Mouse (Mus musculus): ENCODE results near the gene Dach1. TPM values are rescaled to one million over a fixed set of nuclear protein-coding genes. Genes with fewer than 3 reads are reported as not detected.

Dach1 gene
- polyA plus RNA-seq, 1 experiment from 2014 or later: 0.18 TPM

- H3K27me3 ChIP-seq (replicated peaks): no peaks in the 10 kb centered on the region
These were observed 167.4 kb downstream of the Dach1 start for GRCm38 (mm10) chr14:98002021-98002680.

GRCm38 (mm10) chr14:97998584-97998983, 171.0 kb downstream of the Dach1 start:
- ATAC-seq: no peak
- Histone ChIP-seq H3K27me3 (replicated peaks) (no peaks in the 10 kb centered on the region), H3K9me3 (replicated peaks) (no peaks in the 10 kb centered on the region), H3K4me2 (no peak overlapping the region), H3K4me1 (no peaks in the 10 kb centered on the region), H3K4me3 (no peak overlapping the region), H3K36me3 (no peaks in the 10 kb centered on the region), H3K9ac (no peak overlapping the region), H3K27ac (no peak overlapping the region)

More at GRCm38 (mm10) chr14:98002021-98002680, 167.4 kb downstream of the Dach1 start:
- no peak overlapping the region for H3K4me3 ChIP-seq
- no peaks in the 10 kb centered on the region for H3K9me3 ChIP-seq (replicated peaks)
- no peak for ATAC-seq
- H3K4me1 ChIP-seq: no peaks in the 10 kb centered on the region
- WGBS (ENCODE audit: insufficient replicate concordance): 34% methylated on average over 1 of the region's 1 CpGs
- H3K9ac ChIP-seq: no peak overlapping the region
- H3K36me3 ChIP-seq: no peaks in the 10 kb centered on the region
- H3K27ac ChIP-seq: no peak overlapping the region
- no peak overlapping the region for H3K4me2 ChIP-seq

GRCm38 (mm10) chr14:97983251-97983650, 186.3 kb downstream of the Dach1 start:
- WGBS (ENCODE audit: insufficient replicate concordance): 34% methylated on average over 3 of the region's 3 CpGs
- no peak overlapping the region for H3K27ac ChIP-seq
- no peak overlapping the region for H3K9ac ChIP-seq
- no peak for ATAC-seq
- no peak overlapping the region for H3K4me3 ChIP-seq
- H3K9me3 ChIP-seq (replicated peaks): no peaks in the 10 kb centered on the region
- no peaks in the 10 kb centered on the region for H3K4me1 ChIP-seq
- H3K4me2 ChIP-seq: no peak overlapping the region
- no peaks in the 10 kb centered on the region for H3K27me3 ChIP-seq (replicated peaks)
- no peaks in the 10 kb centered on the region for H3K36me3 ChIP-seq

GRCm38 (mm10) chr14:97982676-97983075, 186.9 kb downstream of the Dach1 start:
- H3K4me1 ChIP-seq: no peaks in the 10 kb centered on the region
- H3K9ac ChIP-seq: no peak overlapping the region
- WGBS (ENCODE audit: insufficient replicate concordance): 59% methylated on average over 6 of the region's 6 CpGs
- H3K9me3 ChIP-seq (replicated peaks): no peaks in the 10 kb centered on the region
- no peak overlapping the region for H3K4me3 ChIP-seq
- ATAC-seq: no peak
- no peak overlapping the region for H3K27ac ChIP-seq
- no peaks in the 10 kb centered on the region for H3K36me3 ChIP-seq
- H3K27me3 ChIP-seq (replicated peaks): no peaks in the 10 kb centered on the region
- H3K4me2 ChIP-seq: no peak overlapping the region

GRCm38 (mm10) chr14:97980879-97981278, 188.7 kb downstream of the Dach1 start:
- H3K9me3 ChIP-seq (replicated peaks): no peaks in the 10 kb centered on the region
- 63% methylated on average over 4 of the region's 4 CpGs for WGBS (ENCODE audit: insufficient replicate concordance)

GRCm38 (mm10) chr14:97976091-97976490, 193.5 kb downstream of the Dach1 start:
- Histone ChIP-seq H3K9me3 (replicated peaks) (no peaks in the 10 kb centered on the region), H3K4me3 (no peak overlapping the region), H3K36me3 (no peaks in the 10 kb centered on the region), H3K4me1 (no peaks in the 10 kb centered on the region), H3K9ac (no peak overlapping the region), H3K4me2 (no peak overlapping the region), H3K27me3 (replicated peaks) (no peaks in the 10 kb centered on the region), H3K27ac (no peak overlapping the region)
- WGBS (ENCODE audit: insufficient replicate concordance): 62% methylated on average over 1 of the region's 1 CpGs
- no peak for ATAC-seq

More at GRCm38 (mm10) chr14:97980879-97981278, 188.7 kb downstream of the Dach1 start:
- no peak overlapping the region for H3K9ac ChIP-seq
- H3K4me2 ChIP-seq: no peak overlapping the region
- H3K4me1 ChIP-seq: no peaks in the 10 kb centered on the region
- H3K27ac ChIP-seq: no peak overlapping the region
- no peak overlapping the region for H3K4me3 ChIP-seq
- H3K27me3 ChIP-seq (replicated peaks): no peaks in the 10 kb centered on the region
- no peak for ATAC-seq
- H3K36me3 ChIP-seq: no peaks in the 10 kb centered on the region

GRCm38 (mm10) chr14:97975447-97975846, 194.1 kb downstream of the Dach1 start:
- no peak overlapping the region for H3K4me2 ChIP-seq
- 69% methylated on average over 7 of the region's 7 CpGs for whole genome bisulfite sequencing (ENCODE audit: insufficient replicate concordance)
- H3K9me3 ChIP-seq (replicated peaks): no peaks in the 10 kb centered on the region
- H3K36me3 ChIP-seq: no peaks in the 10 kb centered on the region
- no peaks in the 10 kb centered on the region for H3K27me3 ChIP-seq (replicated peaks)
- H3K4me1 ChIP-seq: no peaks in the 10 kb centered on the region
- H3K9ac ChIP-seq: no peak overlapping the region
- no peak overlapping the region for H3K27ac ChIP-seq
- no peak overlapping the region for H3K4me3 ChIP-seq
- no peak for ATAC-seq

GRCm38 (mm10) chr14:97964543-97965069, 205.0 kb downstream of the Dach1 start:
- no peak overlapping the region for H3K4me2 ChIP-seq
- H3K36me3 ChIP-seq: no peaks in the 10 kb centered on the region
- H3K4me1 ChIP-seq: no peaks in the 10 kb centered on the region
- WGBS (ENCODE audit: insufficient replicate concordance): 53% methylated on average over 2 of the region's 2 CpGs
- no peak overlapping the region for H3K9ac ChIP-seq
- H3K27me3 ChIP-seq (replicated peaks): no peaks in the 10 kb centered on the region
- no peaks in the 10 kb centered on the region for H3K9me3 ChIP-seq (replicated peaks)
- ATAC-seq: no peak
- H3K4me3 ChIP-seq: no peak overlapping the region
- H3K27ac ChIP-seq: no peak overlapping the region

GRCm38 (mm10) chr14:97963624-97964023, 205.9 kb downstream of the Dach1 start:
- H3K36me3 ChIP-seq: no peaks in the 10 kb centered on the region
- H3K9me3 ChIP-seq (replicated peaks): no peaks in the 10 kb centered on the region
- H3K27me3 ChIP-seq (replicated peaks): no peaks in the 10 kb centered on the region
- H3K4me2 ChIP-seq: no peak overlapping the region
- no peaks in the 10 kb centered on the region for H3K4me1 ChIP-seq
- H3K9ac ChIP-seq: no peak overlapping the region
- H3K27ac ChIP-seq: no peak overlapping the region
- WGBS (ENCODE audit: insufficient replicate concordance): 75% methylated on average over 6 of the region's 6 CpGs
- no peak overlapping the region for H3K4me3 ChIP-seq
- ATAC-seq: no peak

GRCm38 (mm10) chr14:97956356-97956755, 213.2 kb downstream of the Dach1 start:
- Histone ChIP-seq H3K4me1 (no peaks in the 10 kb centered on the region), H3K4me3 (no peak overlapping the region), H3K36me3 (no peaks in the 10 kb centered on the region), H3K27me3 (replicated peaks) (no peaks in the 10 kb centered on the region), H3K4me2 (no peak overlapping the region), H3K27ac (no peak overlapping the region), H3K9ac (no peak overlapping the region), H3K9me3 (replicated peaks) (no peaks in the 10 kb centered on the region)
- no peak for ATAC-seq
- 65% methylated on average over 1 of the region's 1 CpGs for WGBS (ENCODE audit: insufficient replicate concordance)

- H3K4me1 ChIP-seq: no peaks in the 10 kb centered on the region
- no peak overlapping the region for H3K4me3 ChIP-seq
- H3K9ac ChIP-seq: no peak overlapping the region
- no peak overlapping the region for H3K4me2 ChIP-seq
- H3K27me3 ChIP-seq (replicated peaks): no peaks in the 10 kb centered on the region
- no peak overlapping the region for H3K27ac ChIP-seq
- no peak for ATAC-seq
- no peaks in the 10 kb centered on the region for H3K9me3 ChIP-seq (replicated peaks)
- WGBS (ENCODE audit: insufficient replicate concordance): 30% methylated on average over 2 of the region's 2 CpGs
- no peaks in the 10 kb centered on the region for H3K36me3 ChIP-seq
These were observed 224.1 kb downstream of the Dach1 start for GRCm38 (mm10) chr14:97945471-97945870.

GRCm38 (mm10) chr14:97944643-97945268, 224.8 kb downstream of the Dach1 start:
- Histone ChIP-seq H3K27ac (no peak overlapping the region), H3K36me3 (no peaks in the 10 kb centered on the region), H3K4me3 (no peak overlapping the region), H3K9me3 (replicated peaks) (no peaks in the 10 kb centered on the region), H3K4me2 (no peak overlapping the region), H3K4me1 (no peaks in the 10 kb centered on the region), H3K27me3 (replicated peaks) (no peaks in the 10 kb centered on the region), H3K9ac (no peak overlapping the region)
- ATAC-seq: no peak
- WGBS (ENCODE audit: insufficient replicate concordance): 73% methylated on average over 9 of the region's 9 CpGs
